ENCODE assay signal across 14 mouse cellular contexts in the genomic region with DNA sequence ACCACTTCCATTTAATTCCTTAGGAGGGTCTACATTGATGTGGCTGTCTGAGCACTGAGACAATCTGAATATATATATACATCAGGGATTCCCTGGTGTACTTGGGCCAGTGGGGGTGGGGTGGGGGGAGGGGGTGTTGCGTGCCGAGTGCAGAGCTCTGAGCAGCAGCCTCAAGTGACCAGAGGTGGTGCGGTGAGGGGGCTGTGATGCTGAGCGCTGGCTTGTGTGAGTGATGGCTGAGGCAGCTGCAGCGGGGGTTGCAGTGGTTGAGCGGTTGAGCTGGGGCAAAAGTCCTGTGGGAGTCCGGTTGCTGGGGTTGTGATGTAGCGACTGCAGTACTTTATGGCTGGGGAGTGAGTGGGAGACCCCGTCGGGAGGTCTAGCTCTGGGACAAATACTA. TPM values are rescaled to one million over a fixed set of nuclear protein-coding genes. Genes with fewer than 3 reads are reported as not detected.
DNase-seq lines count a peak whose midpoint lies in the region; ATAC-seq and TF ChIP-seq lines count a peak whose summit lies in the region.
"Had no signal": no experiment of that assay in that cellular context is flagged by ENCODE, and none has a peak within 500 bp of the region (broad histone marks: within the 10 kb centered on the region; RNA-seq: fewer than 3 reads in every experiment).

No protein-coding gene starts in this region.

- H3K4me1 ChIP-seq in ES-E14 (ENCODE audit: control insufficient read depth in 2 of 2, insufficient read depth in 2 of 2, low read length in 2 of 2, poor library complexity in 1 of 2) = peaks cover 0 to 3% of the 10 kb centered on the region in 2 experiments; a peak in 2 of 4 replicates
- H3K4me1 ChIP-seq in limb, embryonic 11.5 days (ENCODE audit: control insufficient read depth, insufficient read depth, low read length) = no peaks in the 10 kb centered on the region
- no peaks in the 10 kb centered on the region for H3K4me1 ChIP-seq in neural tube, embryonic 11.5 days (ENCODE audit: control insufficient read depth, insufficient read depth, low read length)
- H3K4me1 ChIP-seq: embryonic facial prominence, embryonic 13.5 days had no signal

- H3K4me2 ChIP-seq in limb, embryonic 11.5 days (ENCODE audit: low read depth, severe bottlenecking) = no peak overlapping the region
- no peak overlapping the region; the same call in 1 of the 2 replicates for H3K4me2 ChIP-seq in neural tube, embryonic 11.5 days (ENCODE audit: low read depth)
- H3K4me2 ChIP-seq: embryonic facial prominence, embryonic 13.5 days; lung, embryonic 14.5 days had no signal

- 8% methylated on average over 10 of the region's 10 CpGs for WGBS in limb, embryonic 11.5 days
- 12% methylated on average over 10 of the region's 10 CpGs for WGBS in neural tube, embryonic 11.5 days

- no peak for ATAC-seq in limb, embryonic 11.5 days (ENCODE audit: insufficient number of reproducible peaks, low FRiP score, low TSS enrichment, low read depth)
- no peak for ATAC-seq in neural tube, embryonic 11.5 days (ENCODE audit: insufficient read depth, low FRiP score, low TSS enrichment)

- H3K9me3 ChIP-seq in ES-E14 (ENCODE audit: control insufficient read depth, insufficient read depth, low read depth, low read length) = no peaks in the 10 kb centered on the region
- no peaks in the 10 kb centered on the region for H3K9me3 ChIP-seq in limb, embryonic 11.5 days (ENCODE audit: control insufficient read depth, low read length)
- H3K9me3 ChIP-seq in neural tube, embryonic 11.5 days (ENCODE audit: control insufficient read depth, low read length) = no peaks in the 10 kb centered on the region
- H3K9me3 ChIP-seq: embryonic facial prominence, embryonic 13.5 days had no signal

- peaks cover 5% of the 10 kb centered on the region for H3K36me3 ChIP-seq in ES-E14 (ENCODE audit: control insufficient read depth, insufficient read depth, low read length, poor library complexity, severe bottlenecking)
- H3K36me3 ChIP-seq in limb, embryonic 11.5 days (ENCODE audit: control insufficient read depth, insufficient read depth, low read length) = no peaks in the 10 kb centered on the region
- H3K36me3 ChIP-seq in neural tube, embryonic 11.5 days (ENCODE audit: control insufficient read depth, insufficient read depth, low read length) = no peaks in the 10 kb centered on the region
- H3K36me3 ChIP-seq: embryonic facial prominence, embryonic 13.5 days had no signal

- no peak for DNase-seq in ES-E14 (ENCODE audit: low read depth, low spot score)
- DNase-seq in embryo, embryonic 9.5 days (ENCODE audit: extremely low spot score) = peak; percentile 11
- DNase-seq in limb, embryonic 11.5 days (ENCODE audit: low spot score) = peak; percentile 38
- DNase-seq in neural tube, embryonic 11.5 days (ENCODE audit: low spot score) = peak; percentile 37
- no peak for DNase-seq in cerebellum, adult 11-12 months
- no peak for DNase-seq in frontal cortex, adult 2 months (ENCODE audit: extremely low spot score in 1 of 2, low spot score in 1 of 2)
- DNase-seq in kidney, adult 11 months = no peak
- DNase-seq: kidney, adult 2 months; lung, embryonic 14.5 days had no signal

- in situ Hi-C loops in ES-E14 (cut with MboI; ENCODE audit: low sequenced_read_pairs in 2 of 2, unreplicated experiment in 2 of 2) = no loop called here

- H3K4me3 ChIP-seq in ES-E14 (ENCODE audit: insufficient read depth in 1 of 2, low read depth in 1 of 2, low read length in 2 of 2, poor library complexity in 1 of 2, severe bottlenecking in 1 of 2) = peak overlapping the region; percentile 60 to 69
- H3K4me3 ChIP-seq in limb, embryonic 11.5 days (ENCODE audit: low read depth, low read length) = no peak overlapping the region
- H3K4me3 ChIP-seq in neural tube, embryonic 11.5 days (ENCODE audit: low read depth, low read length) = no peak overlapping the region
- H3K4me3 ChIP-seq: embryonic facial prominence, embryonic 13.5 days had no signal

- no peak overlapping the region; the same call in 1 of the 2 replicates for H3K27ac ChIP-seq in ES-E14 (ENCODE audit: insufficient read depth, low read depth, low read length, poor library complexity, severe bottlenecking)
- no peak overlapping the region for H3K27ac ChIP-seq in limb, embryonic 11.5 days (replicated peaks; ENCODE audit: low read depth, low read length)
- no peak overlapping the region for H3K27ac ChIP-seq in neural tube, embryonic 11.5 days (ENCODE audit: low read depth, low read length)
- H3K27ac ChIP-seq: embryonic facial prominence, embryonic 13.5 days had no signal

- H3K9ac ChIP-seq in ES-E14 (ENCODE audit: insufficient read depth, low read depth, low read length, poor library complexity, severe bottlenecking) = peak overlapping the region; percentile 75
- H3K9ac ChIP-seq in limb, embryonic 11.5 days (ENCODE audit: low read length) = no peak overlapping the region
- H3K9ac ChIP-seq in neural tube, embryonic 11.5 days (ENCODE audit: low read length) = no peak overlapping the region
- H3K9ac ChIP-seq: embryonic facial prominence, embryonic 13.5 days; lung, embryonic 14.5 days had no signal

- H3K27me3 ChIP-seq in limb, embryonic 11.5 days (ENCODE audit: control insufficient read depth, insufficient read depth, low read length) = no peaks in the 10 kb centered on the region
- no peaks in the 10 kb centered on the region for H3K27me3 ChIP-seq in neural tube, embryonic 11.5 days (ENCODE audit: control insufficient read depth, insufficient read depth, low read length)
- H3K27me3 ChIP-seq: embryonic facial prominence, embryonic 13.5 days had no signal

TF ChIP-seq in ES-E14, 5 proteins besides CTCF, POLR2A, EP300 and RAD21:
- TF ChIP-seq ZC3H11A (IDR thresholded peaks at IDR 0.05; ENCODE audit: borderline replicate concordance, low read depth, low read length) (no peak), CHD2 (IDR thresholded peaks at IDR 0.05; ENCODE audit: low read depth, low read length) (no peak), HCFC1 (IDR thresholded peaks at IDR 0.05; ENCODE audit: borderline replicate concordance, insufficient read depth, low read length) (no peak), MAFK (IDR thresholded peaks at IDR 0.05; ENCODE audit: insufficient read depth, low read depth, low read length) (no peak), ZNF384 (IDR thresholded peaks at IDR 0.05; ENCODE audit: low read depth, low read length) (no peak)

RNA-seq across cellular contexts. Expression of a gene that starts 10.7 kb away (rescaled TPM):
- total RNA-seq in ES-E14 (2012; rRNA removed) = 0.11 TPM in 1 of 2 replicates, not detected in the other
- not detected in 2 replicates for polyA plus RNA-seq in limb, embryonic 11.5 days (2014; fragmentation: Nextera tagmentation; extraction: Ambion mirVana)
- not detected in 2 replicates for polyA plus RNA-seq in neural tube, embryonic 11.5 days (2014; fragmentation: Nextera tagmentation; extraction: Ambion mirVana)
- not detected in 2 replicates for polyA plus RNA-seq in frontal cortex, adult 2 months (2012; rRNA removed)
- total RNA-seq: gastrocnemius, adult 18-20 months had no signal
- polyA plus RNA-seq: embryonic facial prominence, embryonic 13.5 days; kidney, adult 2 months; lung, embryonic 14.5 days had no signal

RNA-seq across cellular contexts. Expression of a gene that starts 16.9 kb away (rescaled TPM):
- total RNA-seq in ES-E14 (2012; rRNA removed) = 13.0 and 17.7 TPM in 2 replicates
- 0.79 and 1.1 TPM in 2 replicates for polyA plus RNA-seq in limb, embryonic 11.5 days (2014; fragmentation: Nextera tagmentation; extraction: Ambion mirVana)
- polyA plus RNA-seq in neural tube, embryonic 11.5 days (2014; fragmentation: Nextera tagmentation; extraction: Ambion mirVana) = 0.25 and 0.64 TPM in 2 replicates
- polyA plus RNA-seq in frontal cortex, adult 2 months (2012; rRNA removed) = 0.11 and 0.16 TPM in 2 replicates
- total RNA-seq: gastrocnemius, adult 18-20 months; MEL had no signal
- polyA plus RNA-seq: embryonic facial prominence, embryonic 13.5 days; heart, embryonic 16.5 days; kidney, adult 2 months; stomach, embryonic 16.5 days had no signal

RNA-seq across cellular contexts. Expression of a gene that starts 36.1 kb away (rescaled TPM):
- total RNA-seq in ES-E14 (2012; rRNA removed) = not detected in 2 replicates
- 0.17 and 0.33 TPM in 2 replicates for polyA plus RNA-seq in limb, embryonic 11.5 days (2014; fragmentation: Nextera tagmentation; extraction: Ambion mirVana)
- 0.34 TPM in 1 of 2 replicates, not detected in the other for polyA plus RNA-seq in neural tube, embryonic 11.5 days (2014; fragmentation: Nextera tagmentation; extraction: Ambion mirVana)
- 0.84 and 1.2 TPM in 2 replicates for polyA plus RNA-seq in frontal cortex, adult 2 months (2012; rRNA removed)
- total RNA-seq: MEL had no signal

RNA-seq across cellular contexts. Expression of a gene that starts 44.4 kb away (rescaled TPM):
- total RNA-seq in ES-E14 (2012; rRNA removed) = 9.2 and 9.9 TPM in 2 replicates
- polyA plus RNA-seq in limb, embryonic 11.5 days (2014; fragmentation: Nextera tagmentation; extraction: Ambion mirVana) = 17.0 and 20.5 TPM in 2 replicates
- polyA plus RNA-seq in neural tube, embryonic 11.5 days (2014; fragmentation: Nextera tagmentation; extraction: Ambion mirVana) = 18.4 and 19.3 TPM in 2 replicates
- polyA plus RNA-seq in frontal cortex, adult 2 months (2012; rRNA removed) = 8.3 and 9.3 TPM in 2 replicates

RNA-seq across cellular contexts. Expression of a gene that starts 48.0 kb away (rescaled TPM):
- 9.6 and 10.0 TPM in 2 replicates for total RNA-seq in ES-E14 (2012; rRNA removed)
- 10.5 and 10.8 TPM in 2 replicates for polyA plus RNA-seq in limb, embryonic 11.5 days (2014; fragmentation: Nextera tagmentation; extraction: Ambion mirVana)
- 11.0 and 11.6 TPM in 2 replicates for polyA plus RNA-seq in neural tube, embryonic 11.5 days (2014; fragmentation: Nextera tagmentation; extraction: Ambion mirVana)
- polyA plus RNA-seq in frontal cortex, adult 2 months (2012; rRNA removed) = 9.2 and 9.4 TPM in 2 replicates

Comparison
In these comparisons a context has a peak if more than half of its experiments do, and no peak if none do; other contexts are left out.
1. DNase-seq: peak in embryo, embryonic 9.5 days (single experiment), limb, embryonic 11.5 days (single experiment) and neural tube, embryonic 11.5 days (single experiment); none in ES-E14 (single experiment), cerebellum, adult 11-12 months (single experiment), frontal cortex, adult 2 months (0 of 2) and kidney, adult 11 months (single experiment).
2. H3K4me3 ChIP-seq: peak in ES-E14 (2 of 2); none in limb, embryonic 11.5 days (single experiment) and neural tube, embryonic 11.5 days (single experiment).